Mouse (Mus musculus): ENCODE results near the gene Brpf3. TPM values are rescaled to one million over a fixed set of nuclear protein-coding genes. Genes with fewer than 3 reads are reported as not detected.

Brpf3 gene
- polyA plus RNA-seq, 1 experiment from 2014 or later = 5.2 TPM

DNA sequence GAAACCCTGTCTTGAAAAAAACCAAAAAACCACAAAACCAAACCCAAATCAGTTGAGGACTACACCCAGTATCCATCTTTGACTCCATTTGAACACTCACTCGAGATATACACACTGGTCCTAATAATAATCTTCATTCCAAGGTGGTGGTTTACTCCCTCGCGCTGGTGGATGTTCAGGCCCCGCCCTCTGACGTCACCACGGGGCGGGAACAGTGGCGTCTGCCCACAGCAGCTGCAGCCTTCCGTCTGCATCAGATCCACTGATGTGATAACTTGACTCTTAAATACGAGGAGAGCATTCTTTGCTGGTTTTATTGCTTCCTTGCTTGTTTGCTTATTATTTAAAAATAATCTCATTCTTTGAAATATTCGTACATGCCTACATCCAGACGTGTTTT, 81.4 kb downstream of the Brpf3 start:
- ATAC-seq (ENCODE audit: low FRiP score, low TSS enrichment) (no peak), DNase-seq (ENCODE audit: low spot score) (peak; percentile 76)

GRCm38 (mm10) chr17:28882810-28883209, 81.9 kb downstream of the Brpf3 start:
- TF ChIP-seq CTCF (IDR thresholded peaks at IDR 0.05; ENCODE audit: low read depth) (peak; percentile 50), EP300 (optimal IDR thresholded peaks at IDR 0.05) (no peak)
- DNase-seq (ENCODE audit: low spot score) = no peak
- 42% methylated on average over 8 of the region's 8 CpGs for WGBS

More for the DNA sequence above, 81.4 kb downstream of the Brpf3 start:
- Histone ChIP-seq H3K4me3 (ENCODE audit: low read depth, low read length) (no peak overlapping the region), H3K9me3 (ENCODE audit: control insufficient read depth, low read length) (no peaks in the 10 kb centered on the region), H3K27me3 (ENCODE audit: control insufficient read depth, insufficient read depth, low read length) (no peaks in the 10 kb centered on the region), H3K4me1 (replicated peaks; ENCODE audit: control insufficient read depth, insufficient read depth) (0 out of 2 replicates have a peak, but pooled peaks cover 3% of the 10 kb centered on the region), H3K9ac (ENCODE audit: low read length) (no peak overlapping the region), H3K27ac (replicated peaks) (no peak overlapping the region), H3K36me3 (ENCODE audit: control insufficient read depth, insufficient read depth, low read length) (no peaks in the 10 kb centered on the region), H3K4me2 (replicated peaks; ENCODE audit: low read depth) (0 out of 2 replicates have a peak overlapping the region, but pooled peaks have one; percentile 5)
- TF ChIP-seq EP300 (optimal IDR thresholded peaks at IDR 0.05) (no peak), CTCF (IDR thresholded peaks at IDR 0.05; ENCODE audit: low read depth) (no peak)
- 1% methylated on average over 12 of the region's 12 CpGs for WGBS

DNA sequence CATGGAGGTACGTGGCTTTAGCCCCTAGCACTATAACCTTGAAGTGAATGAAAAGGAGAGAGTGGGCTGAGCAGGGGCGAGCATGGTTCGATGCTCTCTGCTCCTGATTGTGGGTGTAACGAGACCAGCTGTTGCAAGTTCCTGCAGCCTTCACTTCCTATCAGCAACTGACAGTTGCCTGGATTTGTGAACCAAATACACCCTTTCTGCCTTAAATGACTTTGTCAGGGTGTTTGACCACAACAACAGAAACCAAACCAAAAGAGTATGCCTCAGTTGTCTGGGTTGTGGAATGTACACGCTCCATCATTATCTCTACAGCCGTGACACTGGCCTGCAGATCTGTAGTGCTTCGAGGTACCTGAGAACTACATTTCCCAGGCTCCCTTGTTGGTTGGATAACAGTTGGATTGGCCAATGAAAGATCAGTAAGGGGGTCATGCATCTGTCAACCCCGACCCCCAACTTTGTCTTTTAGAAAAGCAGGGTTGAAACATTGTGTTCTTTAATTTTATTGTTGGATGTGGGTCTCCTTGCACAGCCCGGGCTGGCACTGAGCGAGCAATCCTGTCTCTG, 83.1 kb downstream of the Brpf3 start:
- Histone ChIP-seq H3K4me3 (ENCODE audit: low read depth, low read length) (no peak overlapping the region), H3K9ac (ENCODE audit: low read length) (no peak overlapping the region), H3K27ac (replicated peaks) (no peak overlapping the region), H3K9me3 (ENCODE audit: control insufficient read depth, low read length) (no peaks in the 10 kb centered on the region), H3K4me1 (replicated peaks; ENCODE audit: control insufficient read depth, insufficient read depth) (0 out of 2 replicates have a peak, but pooled peaks cover 3% of the 10 kb centered on the region), H3K4me2 (replicated peaks; ENCODE audit: low read depth) (no peak overlapping the region), H3K27me3 (ENCODE audit: control insufficient read depth, insufficient read depth, low read length) (no peaks in the 10 kb centered on the region), H3K36me3 (ENCODE audit: control insufficient read depth, insufficient read depth, low read length) (no peaks in the 10 kb centered on the region)
- WGBS = 67% methylated on average over 10 of the region's 10 CpGs
- DNase-seq (ENCODE audit: low spot score) (no peak), ATAC-seq (ENCODE audit: low FRiP score, low TSS enrichment) (no peak)
- no peak for TF ChIP-seq EP300 (optimal IDR thresholded peaks at IDR 0.05)
- no peak for TF ChIP-seq CTCF (IDR thresholded peaks at IDR 0.05; ENCODE audit: low read depth)

More at GRCm38 (mm10) chr17:28882810-28883209, 81.9 kb downstream of the Brpf3 start:
- Histone ChIP-seq H3K4me3 (ENCODE audit: low read depth, low read length) (no peak overlapping the region), H3K9ac (ENCODE audit: low read length) (no peak overlapping the region), H3K36me3 (ENCODE audit: control insufficient read depth, insufficient read depth, low read length) (no peaks in the 10 kb centered on the region), H3K27ac (replicated peaks) (no peak overlapping the region), H3K4me2 (replicated peaks; ENCODE audit: low read depth) (0 out of 2 replicates have a peak overlapping the region, but pooled peaks have one; percentile 5), H3K27me3 (ENCODE audit: control insufficient read depth, insufficient read depth, low read length) (no peaks in the 10 kb centered on the region), H3K9me3 (ENCODE audit: control insufficient read depth, low read length) (no peaks in the 10 kb centered on the region), H3K4me1 (replicated peaks; ENCODE audit: control insufficient read depth, insufficient read depth) (0 out of 2 replicates have a peak, but pooled peaks cover 3% of the 10 kb centered on the region)
- ATAC-seq (ENCODE audit: low FRiP score, low TSS enrichment) = no peak

- Histone ChIP-seq H3K4me2 (replicated peaks; ENCODE audit: low read depth) (no peak overlapping the region), H3K9ac (ENCODE audit: low read length) (no peak overlapping the region), H3K4me3 (ENCODE audit: low read depth, low read length) (no peak overlapping the region), H3K4me1 (replicated peaks; ENCODE audit: control insufficient read depth, insufficient read depth) (0 out of 2 replicates have a peak, but pooled peaks cover under 1% of the 10 kb centered on the region), H3K36me3 (ENCODE audit: control insufficient read depth, insufficient read depth, low read length) (no peaks in the 10 kb centered on the region), H3K27me3 (ENCODE audit: control insufficient read depth, insufficient read depth, low read length) (no peaks in the 10 kb centered on the region), H3K9me3 (ENCODE audit: control insufficient read depth, low read length) (no peaks in the 10 kb centered on the region), H3K27ac (replicated peaks) (no peak overlapping the region)
- TF ChIP-seq EP300 (optimal IDR thresholded peaks at IDR 0.05) (no peak), CTCF (IDR thresholded peaks at IDR 0.05; ENCODE audit: low read depth) (no peak)
- ATAC-seq (ENCODE audit: low FRiP score, low TSS enrichment) = no peak
- WGBS = 84% methylated on average over 8 of the region's 8 CpGs
- no peak for DNase-seq (ENCODE audit: low spot score)
Observed at GRCm38 (mm10) chr17:28885231-28885630, 84.3 kb downstream of the Brpf3 start.

GRCm38 (mm10) chr17:28886266-28886665, 85.4 kb downstream of the Brpf3 start:
- WGBS = 73% methylated on average over 8 of the region's 8 CpGs
- DNase-seq (ENCODE audit: low spot score) = no peak
- H3K27ac ChIP-seq (replicated peaks) = no peak overlapping the region

More at GRCm38 (mm10) chr17:28886266-28886665, 85.4 kb downstream of the Brpf3 start:
- no peak overlapping the region for H3K4me2 ChIP-seq (replicated peaks; ENCODE audit: low read depth)
- no peak overlapping the region for H3K4me3 ChIP-seq (ENCODE audit: low read depth, low read length)
- no peaks in the 10 kb centered on the region for H3K4me1 ChIP-seq (replicated peaks; ENCODE audit: control insufficient read depth, insufficient read depth)
- H3K27me3 ChIP-seq (ENCODE audit: control insufficient read depth, insufficient read depth, low read length) = no peaks in the 10 kb centered on the region
- TF ChIP-seq EP300 (optimal IDR thresholded peaks at IDR 0.05) = no peak
- no peak for TF ChIP-seq CTCF (IDR thresholded peaks at IDR 0.05; ENCODE audit: low read depth)
- H3K9ac ChIP-seq (ENCODE audit: low read length) = no peak overlapping the region
- ATAC-seq (ENCODE audit: low FRiP score, low TSS enrichment) = no peak
- no peaks in the 10 kb centered on the region for H3K9me3 ChIP-seq (ENCODE audit: control insufficient read depth, low read length)
- H3K36me3 ChIP-seq (ENCODE audit: control insufficient read depth, insufficient read depth, low read length) = no peaks in the 10 kb centered on the region

Other genes starting within 250 kb of the Brpf3 start
- gene Clps, start 240.3 kb upstream of the Brpf3 start, polyA plus RNA-seq (2015; fragmentation: Nextera tagmentation; extraction: Ambion mirVana) = 1,789 and 1,944 TPM in 2 replicates
- 0.98 and 1.2 TPM in 2 replicates for gene Lhfpl5, start 225.4 kb upstream of the Brpf3 start, polyA plus RNA-seq (2015; fragmentation: Nextera tagmentation; extraction: Ambion mirVana)
- 88.7 and 103 TPM in 2 replicates for gene Srpk1, start 178.4 kb upstream of the Brpf3 start, polyA plus RNA-seq (2015; fragmentation: Nextera tagmentation; extraction: Ambion mirVana)
- gene Slc26a8, start 110.9 kb upstream of the Brpf3 start, polyA plus RNA-seq (2015; fragmentation: Nextera tagmentation; extraction: Ambion mirVana) = 0.24 and 0.50 TPM in 2 replicates
- gene Mapk14, start 109.8 kb upstream of the Brpf3 start, polyA plus RNA-seq (2015; fragmentation: Nextera tagmentation; extraction: Ambion mirVana) = 31.4 and 33.4 TPM in 2 replicates
- 1.0 and 1.2 TPM in 2 replicates for gene AC170998.1, start 75.0 kb upstream of the Brpf3 start, polyA plus RNA-seq (2015; fragmentation: Nextera tagmentation; extraction: Ambion mirVana)
- gene Mapk13, start 31.8 kb upstream of the Brpf3 start, polyA plus RNA-seq (2015; fragmentation: Nextera tagmentation; extraction: Ambion mirVana) = 211 and 220 TPM in 2 replicates
- gene Pnpla1, start 57.3 kb downstream of the Brpf3 start, polyA plus RNA-seq (2015; fragmentation: Nextera tagmentation; extraction: Ambion mirVana) = 12.7 TPM in 2 replicates
- 1.2 and 2.2 TPM in 2 replicates for gene 4930539E08Rik, start 114.2 kb downstream of the Brpf3 start, polyA plus RNA-seq (2015; fragmentation: Nextera tagmentation; extraction: Ambion mirVana)
- 0.18 TPM in 1 of 2 replicates, not detected in the other for gene Pxt1, start 142.8 kb downstream of the Brpf3 start, polyA plus RNA-seq (2015; fragmentation: Nextera tagmentation; extraction: Ambion mirVana)
- gene Kctd20, start 150.9 kb downstream of the Brpf3 start, polyA plus RNA-seq (2015; fragmentation: Nextera tagmentation; extraction: Ambion mirVana) = 37.6 and 38.3 TPM in 2 replicates
- 64.8 and 68.7 TPM in 2 replicates for gene Stk38, start 206.9 kb downstream of the Brpf3 start, polyA plus RNA-seq (2015; fragmentation: Nextera tagmentation; extraction: Ambion mirVana)
- 279 and 305 TPM in 2 replicates for gene Srsf3, start 231.5 kb downstream of the Brpf3 start, polyA plus RNA-seq (2015; fragmentation: Nextera tagmentation; extraction: Ambion mirVana)